In the genomic region with DNA sequence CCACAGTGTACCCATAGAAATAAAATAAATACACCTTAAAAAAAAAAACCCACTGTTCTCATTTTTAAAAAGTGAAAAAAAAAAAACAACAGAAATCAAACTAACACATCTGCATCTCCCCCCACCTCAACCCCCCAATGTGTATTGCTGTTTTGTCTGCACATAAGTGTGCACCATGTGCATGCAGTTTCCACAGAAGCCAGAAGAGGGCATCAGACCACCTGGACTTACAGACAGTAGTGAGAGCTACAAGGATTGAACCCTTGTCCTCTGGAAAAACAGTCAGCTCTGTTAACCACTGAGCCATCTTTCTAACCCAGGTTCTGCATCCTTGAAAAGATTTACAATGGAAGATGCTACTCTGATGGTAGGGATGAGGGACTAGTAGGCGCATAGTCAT, we compare ENCODE assay signal across 18 mouse cellular contexts.
DNase-seq lines count a peak whose midpoint lies in the region; ATAC-seq and TF ChIP-seq lines count a peak whose summit lies in the region.
"Had no signal": no experiment of that assay in that cellular context is flagged by ENCODE, and none has a peak within 500 bp of the region (broad histone marks: within the 10 kb centered on the region; RNA-seq: fewer than 3 reads in every experiment).

No protein-coding gene starts in this region.

- TF ChIP-seq POLR2A in MEL (IDR thresholded peaks at IDR 0.05; ENCODE audit: control insufficient read depth in 1 of 2, insufficient read depth in 1 of 2, low read depth in 1 of 2, low read length in 2 of 2, poor library complexity in 1 of 2), result no peak

- H3K9ac ChIP-seq in intestine, postnatal 0 days (ENCODE audit: low read depth, low read length), result no peak overlapping the region
- H3K9ac ChIP-seq in intestine, embryonic 15.5 days, result no peak overlapping the region
- H3K9ac ChIP-seq in midbrain, embryonic 11.5 days (ENCODE audit: low read length), result no peak overlapping the region
- no peak overlapping the region for H3K9ac ChIP-seq in midbrain, embryonic 16.5 days (ENCODE audit: low read depth, low read length)
- no peak overlapping the region for H3K9ac ChIP-seq in MEL (ENCODE audit: control insufficient read depth, low read depth, low read length, poor library complexity, severe bottlenecking)
- H3K9ac ChIP-seq: embryonic facial prominence, embryonic 13.5 days; hindbrain, embryonic 14.5 days; limb, embryonic 15.5 days had no signal

- H3K4me1 ChIP-seq in intestine, postnatal 0 days (replicated peaks; ENCODE audit: control insufficient read depth, insufficient read depth, low read length), result no peaks in the 10 kb centered on the region
- H3K4me1 ChIP-seq in intestine, embryonic 15.5 days (replicated peaks), result no peaks in the 10 kb centered on the region
- H3K4me1 ChIP-seq in midbrain, embryonic 11.5 days (ENCODE audit: control insufficient read depth, insufficient read depth, low read length), result no peaks in the 10 kb centered on the region
- no peaks in the 10 kb centered on the region for H3K4me1 ChIP-seq in midbrain, embryonic 16.5 days (ENCODE audit: control insufficient read depth, insufficient read depth, low read length)
- H3K4me1 ChIP-seq in MEL (ENCODE audit: control insufficient read depth in 1 of 2, insufficient read depth in 2 of 2, low read length in 2 of 2), result peaks cover 4 to 6% of the 10 kb centered on the region in 2 experiments; a peak in 2 of 4 replicates
- H3K4me1 ChIP-seq: limb, embryonic 15.5 days had no signal

- H3K4me2 ChIP-seq in intestine, postnatal 0 days (replicated peaks; ENCODE audit: low read depth), result no peak overlapping the region
- no peak overlapping the region for H3K4me2 ChIP-seq in intestine, embryonic 15.5 days (replicated peaks)
- no peak overlapping the region for H3K4me2 ChIP-seq in midbrain, embryonic 11.5 days
- no peak overlapping the region for H3K4me2 ChIP-seq in midbrain, embryonic 16.5 days (ENCODE audit: low read length)
- H3K4me2 ChIP-seq: embryonic facial prominence, embryonic 13.5 days; hindbrain, embryonic 14.5 days; limb, embryonic 15.5 days had no signal

- TF ChIP-seq CTCF in intestine, postnatal 0 days (IDR thresholded peaks at IDR 0.05; ENCODE audit: low read depth), result peak; percentile 46
- TF ChIP-seq CTCF in MEL (IDR thresholded peaks at IDR 0.05 in 2 of 3, conservative IDR thresholded peaks at IDR 0.05 in 1 of 3; ENCODE audit: control insufficient read depth in 1 of 3, insufficient read depth in 1 of 3, low read depth in 2 of 3, low read length in 3 of 3, poor library complexity in 1 of 3, severe bottlenecking in 1 of 3), result peak; percentile 49 to 53 (median 52)

- peak; percentile 79 for DNase-seq in midbrain, embryonic 11.5 days (ENCODE audit: low spot score, missing footprints)
- DNase-seq in MEL (ENCODE audit: low read depth, low spot score), result peak; percentile 41
- no peak for DNase-seq in adrenal gland, adult 8-10 months
- DNase-seq: adrenal gland, postnatal 10 days; cerebellum, adult 8-10 months; heart, adult 11 months; kidney, adult 9 months; lung, postnatal 14 days; right cerebral cortex, adult 18-20 months had no signal

- H3K79me2 ChIP-seq in MEL (ENCODE audit: control insufficient read depth, insufficient read depth, low read length, poor library complexity), result no peaks in the 10 kb centered on the region

- no peaks in the 10 kb centered on the region for H3K27me3 ChIP-seq in intestine, postnatal 0 days (replicated peaks; ENCODE audit: control insufficient read depth, insufficient read depth, low read length)
- H3K27me3 ChIP-seq in intestine, embryonic 15.5 days (replicated peaks), result no peaks in the 10 kb centered on the region
- H3K27me3 ChIP-seq in midbrain, embryonic 11.5 days (ENCODE audit: control insufficient read depth, insufficient read depth, low read length), result no peaks in the 10 kb centered on the region; the same call in 1 of the 2 replicates
- H3K27me3 ChIP-seq in midbrain, embryonic 16.5 days (ENCODE audit: control insufficient read depth, insufficient read depth, low read depth, low read length), result no peaks in the 10 kb centered on the region
- H3K27me3 ChIP-seq in MEL (ENCODE audit: control insufficient read depth in 1 of 2, insufficient read depth in 2 of 2, low read length in 2 of 2), result no peaks in the 10 kb centered on the region
- H3K27me3 ChIP-seq: embryonic facial prominence, embryonic 13.5 days; limb, embryonic 15.5 days had no signal

- TF ChIP-seq EP300 in MEL (IDR thresholded peaks at IDR 0.05; ENCODE audit: low read depth in 1 of 2, low read length in 2 of 2), result no peak

- 94% methylated on average over 1 of the region's 1 CpGs for WGBS in intestine, postnatal 0 days
- WGBS in intestine, embryonic 15.5 days, result 100% methylated on average over 1 of the region's 1 CpGs
- WGBS in midbrain, embryonic 11.5 days, result 97% methylated on average over 1 of the region's 1 CpGs
- 92% methylated on average over 1 of the region's 1 CpGs for WGBS in midbrain, embryonic 16.5 days

- H3K9me3 ChIP-seq in intestine, postnatal 0 days (ENCODE audit: control insufficient read depth), result no peaks in the 10 kb centered on the region
- H3K9me3 ChIP-seq in intestine, embryonic 15.5 days, result no peaks in the 10 kb centered on the region
- H3K9me3 ChIP-seq in midbrain, embryonic 11.5 days (ENCODE audit: control insufficient read depth, low read length), result no peaks in the 10 kb centered on the region
- H3K9me3 ChIP-seq in midbrain, embryonic 16.5 days (replicated peaks; ENCODE audit: control insufficient read depth, low read length, poor library complexity, severe bottlenecking), result no peaks in the 10 kb centered on the region
- H3K9me3 ChIP-seq in MEL (replicated peaks; ENCODE audit: insufficient read depth, low read length), result no peaks in the 10 kb centered on the region
- H3K9me3 ChIP-seq: embryonic facial prominence, embryonic 13.5 days; forebrain, embryonic 10.5 days; limb, embryonic 15.5 days had no signal

- no peaks in the 10 kb centered on the region for H3K36me3 ChIP-seq in intestine, postnatal 0 days (ENCODE audit: control insufficient read depth, insufficient read depth)
- H3K36me3 ChIP-seq in intestine, embryonic 15.5 days, result no peaks in the 10 kb centered on the region
- H3K36me3 ChIP-seq in midbrain, embryonic 11.5 days (ENCODE audit: control insufficient read depth, insufficient read depth, low read length), result no peaks in the 10 kb centered on the region
- no peaks in the 10 kb centered on the region for H3K36me3 ChIP-seq in midbrain, embryonic 16.5 days (ENCODE audit: control insufficient read depth, insufficient read depth, low read length)
- H3K36me3 ChIP-seq in MEL (ENCODE audit: control insufficient read depth in 1 of 2, insufficient read depth in 2 of 2, low read length in 2 of 2), result peaks cover 0 to 6% of the 10 kb centered on the region in 2 experiments; a peak in 2 of 4 replicates
- H3K36me3 ChIP-seq: embryonic facial prominence, embryonic 13.5 days; forebrain, embryonic 10.5 days; limb, embryonic 15.5 days had no signal

- ATAC-seq in intestine, postnatal 0 days, result no peak
- no peak for ATAC-seq in intestine, embryonic 15.5 days
- ATAC-seq in midbrain, embryonic 11.5 days (ENCODE audit: low FRiP score), result no peak
- no peak for ATAC-seq in midbrain, embryonic 16.5 days
- ATAC-seq in erythroblast, adult 5-6 weeks (replicated peaks; ENCODE audit: low FRiP score, poor library complexity, severe bottlenecking), result no peak

- peak; percentile 30 for TF ChIP-seq RAD21 in MEL (IDR thresholded peaks at IDR 0.05; ENCODE audit: low read depth, low read length)

- no peak overlapping the region for H3K4me3 ChIP-seq in intestine, postnatal 0 days (ENCODE audit: low read depth, low read length)
- H3K4me3 ChIP-seq in intestine, embryonic 15.5 days (replicated peaks), result no peak overlapping the region
- no peak overlapping the region for H3K4me3 ChIP-seq in midbrain, embryonic 11.5 days (ENCODE audit: low read depth, low read length)
- no peak overlapping the region for H3K4me3 ChIP-seq in midbrain, embryonic 16.5 days (ENCODE audit: low read depth, low read length)
- H3K4me3 ChIP-seq in MEL (ENCODE audit: control insufficient read depth in 1 of 2, insufficient read depth in 1 of 2, low read depth in 2 of 2, low read length in 2 of 2), result no peak overlapping the region
- H3K4me3 ChIP-seq: embryonic facial prominence, embryonic 13.5 days; forebrain, embryonic 10.5 days; limb, embryonic 15.5 days; myocyte had no signal

- no peak overlapping the region for H3K27ac ChIP-seq in intestine, postnatal 0 days (ENCODE audit: low read depth, low read length)
- no peak overlapping the region for H3K27ac ChIP-seq in intestine, embryonic 15.5 days
- no peak overlapping the region for H3K27ac ChIP-seq in midbrain, embryonic 11.5 days (ENCODE audit: low read depth, low read length)
- H3K27ac ChIP-seq in midbrain, embryonic 16.5 days (ENCODE audit: low read length), result no peak overlapping the region
- H3K27ac ChIP-seq in MEL (ENCODE audit: control insufficient read depth, low read depth, low read length), result no peak overlapping the region
- H3K27ac ChIP-seq: embryonic facial prominence, embryonic 13.5 days; hindbrain, embryonic 14.5 days; limb, embryonic 15.5 days had no signal

TF ChIP-seq in MEL, 35 proteins besides CTCF, POLR2A, EP300 and RAD21:
- TF ChIP-seq SMC3 (IDR thresholded peaks at IDR 0.05; ENCODE audit: low read depth, low read length), result peak; percentile 48
- no peak for TF ChIP-seq POLR2AphosphoS2 (IDR thresholded peaks at IDR 0.05; ENCODE audit: low read length)
- TF ChIP-seq TBP (IDR thresholded peaks at IDR 0.05; ENCODE audit: low read depth, low read length), result no peak
- TF ChIP-seq NRF1 (IDR thresholded peaks at IDR 0.05; ENCODE audit: insufficient read depth, low read depth, low read length, poor library complexity, severe bottlenecking), result no peak
- no peak for TF ChIP-seq MXI1 (IDR thresholded peaks at IDR 0.05; ENCODE audit: low read depth, low read length)
- TF ChIP-seq GABPA (IDR thresholded peaks at IDR 0.05; ENCODE audit: low read depth, low read length), result no peak
- TF ChIP-seq MYC (IDR thresholded peaks at IDR 0.05; ENCODE audit: low read depth, low read length), result no peak
- no peak for TF ChIP-seq GATA1 (IDR thresholded peaks at IDR 0.05; ENCODE audit: low read depth, low read length)
- no peak for TF ChIP-seq KAT2A (conservative IDR thresholded peaks at IDR 0.05; ENCODE audit: low read depth, low read length)
- no peak for TF ChIP-seq E2F4 (IDR thresholded peaks at IDR 0.05; ENCODE audit: borderline replicate concordance, low read depth, low read length)
- no peak for TF ChIP-seq POLR2AphosphoS5 (IDR thresholded peaks at IDR 0.05; ENCODE audit: borderline replicate concordance, low read depth, low read length)
- no peak for TF ChIP-seq TAL1 (IDR thresholded peaks at IDR 0.05; ENCODE audit: low read length)
- peak; percentile 12; the same call in 1 of the 2 replicates for TF ChIP-seq ZC3H11A (IDR thresholded peaks at IDR 0.05; ENCODE audit: low read depth, low read length)
- no peak for TF ChIP-seq CHD1 (IDR thresholded peaks at IDR 0.05; ENCODE audit: low read depth, low read length)
